Mouse (Mus musculus) ES-Bruce4 (cell line): Measurements from ENCODE around the gene Asb17. TPM values are rescaled to one million over a fixed set of nuclear protein-coding genes. Genes with fewer than 3 reads are reported as not detected.
"Not testable (repeated sequence)": the region's sequence is repeated elsewhere in the genome, so short reads cannot be mapped to it uniquely, and the experiment has no call there.

Source experiments
- H3K27ac ChIP-seq: 2 replicates; pipeline ENCODE4 v1.5.1; 2012; ENCODE audit warnings: low read length, inconsistent platforms; ENCODE audit not compliant: insufficient read depth
- H3K27me3 ChIP-seq: 2 replicates; pipeline ENCODE4 v1.6.1; 2012; ENCODE audit warnings: mild to moderate bottlenecking, low read length, inconsistent platforms; ENCODE audit not compliant: control insufficient read depth, poor library complexity, insufficient read depth, severe bottlenecking
- H3K36me3 ChIP-seq: 2 replicates; pipeline ENCODE4 v1.6.1; 2012; ENCODE audit warnings: inconsistent platforms, mild to moderate bottlenecking, low read length, moderate library complexity; ENCODE audit not compliant: control insufficient read depth, poor library complexity, insufficient read depth, severe bottlenecking
- H3K4me1 ChIP-seq: one replicate; pipeline ENCODE4 v1.8.1; 2011; ENCODE audit warnings: low read length; ENCODE audit not compliant: control insufficient read depth, insufficient read depth
- H3K4me3 ChIP-seq: 2 replicates; pipeline ENCODE4 v1.5.1; 2011; ENCODE audit warnings: low read depth, mild to moderate bottlenecking, low read length
- H3K9ac ChIP-seq: 2 replicates; pipeline ENCODE4 v1.6.1; 2012; ENCODE audit warnings: low read depth, mild to moderate bottlenecking, inconsistent platforms; ENCODE audit not compliant: poor library complexity, severe bottlenecking
- H3K9me3 ChIP-seq: replicated peaks from 2 replicates; pipeline ENCODE4 v1.6.1; 2012; ENCODE audit warnings: mild to moderate bottlenecking, low read length, inconsistent platforms; ENCODE audit not compliant: control insufficient read depth, poor library complexity, insufficient read depth, severe bottlenecking
- CTCF ChIP-seq: IDR thresholded peaks from one replicate; pipeline ENCODE4 v1.8.1; 2011; ENCODE audit warnings: low read depth, low read length
- EP300 ChIP-seq: IDR thresholded peaks from 2 replicates; pipeline ENCODE4 v1.6.1; 2011; ENCODE audit warnings: low read depth, low read length; ENCODE audit not compliant: insufficient read depth
- POLR2A ChIP-seq: IDR thresholded peaks from one replicate; pipeline ENCODE4 v1.8.1; 2011; ENCODE audit warnings: low read length; ENCODE audit not compliant: insufficient read depth
- polyA plus RNA-seq: library from polyadenylated mRNA; stranded (reverse); fragments of >200 nt; gene quantifications from 2 replicates; pipeline ENCODE4 v1.2.4, GENCODE M21; 2011; ENCODE audit warnings: low read depth; ENCODE audit not compliant: missing spikeins, insufficient read depth, insufficient read length

The Asb17 gene
- polyA plus RNA-seq, 1 experiment, result not detected

GRCm38 (mm10) chr3:153817376-153817890 lies 26.6 kb upstream of the Asb17 start:
- no peak overlapping the region for H3K9ac ChIP-seq
- no peaks in the 10 kb centered on the region for H3K36me3 ChIP-seq
- TF ChIP-seq CTCF (no peak), EP300 (no peak), POLR2A (no peak)
- H3K27me3 ChIP-seq, result no peaks in the 10 kb centered on the region
- H3K4me1 ChIP-seq, result no peaks in the 10 kb centered on the region
- H3K9me3 ChIP-seq, result no peaks in the 10 kb centered on the region
- H3K4me3 ChIP-seq, result no peak overlapping the region
- H3K27ac ChIP-seq, result no peak overlapping the region

GRCm38 (mm10) chr3:153818723-153819122 lies 25.3 kb upstream of the Asb17 start:
- TF ChIP-seq CTCF (no peak), EP300 (no peak), POLR2A (no peak)
- H3K27me3 ChIP-seq, result no peaks in the 10 kb centered on the region
- H3K4me1 ChIP-seq, result no peaks in the 10 kb centered on the region
- no peak overlapping the region for H3K9ac ChIP-seq
- no peaks in the 10 kb centered on the region for H3K9me3 ChIP-seq
- no peak overlapping the region for H3K27ac ChIP-seq
- no peaks in the 10 kb centered on the region for H3K36me3 ChIP-seq
- H3K4me3 ChIP-seq, result no peak overlapping the region

- Histone ChIP-seq H3K4me3 (no peak overlapping the region), H3K27ac (no peak overlapping the region)
- TF ChIP-seq CTCF, result no peak
- TF ChIP-seq EP300, result no peak
- TF ChIP-seq POLR2A, result no peak
Observed at GRCm38 (mm10) chr3:153819438-153819837, 24.6 kb upstream of the Asb17 start.

GRCm38 (mm10) chr3:153823671-153824515 lies 20.1 kb upstream of the Asb17 start:
- Histone ChIP-seq H3K4me1 (no peaks in the 10 kb centered on the region), H3K9me3 (no peaks in the 10 kb centered on the region), H3K9ac (no peak overlapping the region), H3K27me3 (no peaks in the 10 kb centered on the region), H3K27ac (no peak overlapping the region), H3K36me3 (no peaks in the 10 kb centered on the region), H3K4me3 (no peak overlapping the region)
- TF ChIP-seq EP300 (no peak), CTCF (no peak), POLR2A (no peak)

More at GRCm38 (mm10) chr3:153819438-153819837, 24.6 kb upstream of the Asb17 start:
- Histone ChIP-seq H3K36me3 (no peaks in the 10 kb centered on the region), H3K9ac (no peak overlapping the region), H3K9me3 (no peaks in the 10 kb centered on the region), H3K4me1 (no peaks in the 10 kb centered on the region), H3K27me3 (no peaks in the 10 kb centered on the region)

- H3K36me3 ChIP-seq, result no peaks in the 10 kb centered on the region
- no peak for TF ChIP-seq CTCF
- TF ChIP-seq POLR2A, result no peak
- no peak for TF ChIP-seq EP300
- no peak overlapping the region for H3K9ac ChIP-seq
- no peaks in the 10 kb centered on the region for H3K9me3 ChIP-seq
- H3K27me3 ChIP-seq, result no peaks in the 10 kb centered on the region
- H3K27ac ChIP-seq, result no peak overlapping the region
- H3K4me3 ChIP-seq, result no peak overlapping the region
- H3K4me1 ChIP-seq, result no peaks in the 10 kb centered on the region
Observed at GRCm38 (mm10) chr3:153825197-153825596, 18.8 kb upstream of the Asb17 start.

GRCm38 (mm10) chr3:153826616-153827015 lies 17.4 kb upstream of the Asb17 start:
- TF ChIP-seq EP300 (no peak), POLR2A (no peak), CTCF (no peak)
- H3K27me3 ChIP-seq, result no peaks in the 10 kb centered on the region
- H3K4me3 ChIP-seq, result no peak overlapping the region
- no peaks in the 10 kb centered on the region for H3K9me3 ChIP-seq
- H3K27ac ChIP-seq, result no peak overlapping the region
- peaks cover 2% of the 10 kb centered on the region for H3K4me1 ChIP-seq
- no peaks in the 10 kb centered on the region for H3K36me3 ChIP-seq
- H3K9ac ChIP-seq, result no peak overlapping the region

- H3K9me3 ChIP-seq, H3K4me3 ChIP-seq, H3K4me1 ChIP-seq, H3K9ac ChIP-seq, H3K36me3 ChIP-seq, H3K27ac ChIP-seq, H3K27me3 ChIP-seq: not testable (repeated sequence)
Observed at GRCm38 (mm10) chr3:153829788-153830187, 14.2 kb upstream of the Asb17 start.
